Mouse (Mus musculus) lung, embryonic 15.5 days (tissue): ENCODE measurements around the gene Gbp5. TPM values are rescaled to one million over a fixed set of nuclear protein-coding genes. Genes with fewer than 3 reads are reported as not detected.
A peak's percentile ranks its signal among the peaks of the same experiment; 100 is the strongest.
"Not testable (repeated sequence)": the region's sequence is repeated elsewhere in the genome, so short reads cannot be mapped to it uniquely, and the experiment has no call there.

Experiments
- ATAC-seq: fragments of 200-750 bp; cut with Nextera tagmentation; 2 replicates; pipeline ENCODE4 v1.8.0; 2017; ENCODE audit warnings: moderate number of reproducible peaks, borderline replicate concordance; ENCODE audit not compliant: low FRiP score, low TSS enrichment; ENCODE audit errors: extremely low read depth
- H3K27ac ChIP-seq: fragments of 300-500 bp; sonication (generic); 2 replicates; pipeline ENCODE4 v1.5.1; 2015; ENCODE audit warnings: moderate library complexity, mild to moderate bottlenecking, inconsistent platforms
- H3K27me3 ChIP-seq: fragments of 300-500 bp; sonication (generic); 2 replicates; pipeline ENCODE4 v1.6.1; 2015; ENCODE audit warnings: inconsistent platforms
- H3K36me3 ChIP-seq: fragments of 300-500 bp; sonication (generic); 2 replicates; pipeline ENCODE4 v1.6.1; 2015; ENCODE audit warnings: inconsistent platforms
- H3K4me1 ChIP-seq: fragments of 300-500 bp; sonication (generic); 2 replicates; pipeline ENCODE4 v1.6.1; 2015; ENCODE audit warnings: inconsistent platforms
- H3K4me2 ChIP-seq: fragments of 300-500 bp; sonication (generic); 2 replicates; pipeline ENCODE4 v1.6.1; 2015; ENCODE audit warnings: inconsistent platforms, mild to moderate bottlenecking, moderate library complexity
- H3K4me3 ChIP-seq: fragments of 300-500 bp; sonication (generic); 2 replicates; pipeline ENCODE4 v1.5.1; 2015; ENCODE audit warnings: mild to moderate bottlenecking, inconsistent platforms
- H3K9ac ChIP-seq: fragments of 300-500 bp; sonication (generic); 2 replicates; pipeline ENCODE4 v1.6.1; 2015; ENCODE audit warnings: inconsistent platforms
- H3K9me3 ChIP-seq: fragments of 300-500 bp; sonication (generic); 2 replicates; pipeline ENCODE4 v1.6.1; 2016; ENCODE audit warnings: inconsistent platforms
- WGBS: fragments of 180-500 bp; shearing (Covaris S2); methylation state at CpG from one replicate; pipeline ENCODE4 v1.1.7; 2015; 5-methylcytosine and 5-hydroxymethylcytosine counted together
- polyA plus RNA-seq: library from polyadenylated mRNA; unstranded; fragments of >200 nt; fragmentation: Nextera tagmentation; extraction: Ambion mirVana; gene quantifications from 2 replicates; pipeline ENCODE4 v1.2.1, GENCODE M21; 2015

Gene Gbp5
- polyA plus RNA-seq, 1 experiment from 2014 or later = 0.22 TPM

- H3K4me3 ChIP-seq = peak overlapping the region; percentile 13
- no peaks in the 10 kb centered on the region for H3K9me3 ChIP-seq
- peaks cover 32% of the 10 kb centered on the region for H3K27me3 ChIP-seq
- H3K36me3 ChIP-seq = no peaks in the 10 kb centered on the region
- peaks cover 17% of the 10 kb centered on the region; the same call in 1 of the 2 replicates for H3K4me1 ChIP-seq
- ATAC-seq = no peak
- peak overlapping the region; percentile 46 for H3K4me2 ChIP-seq
- H3K27ac ChIP-seq = no peak overlapping the region
- 0 out of 2 replicates have a peak overlapping the region, but pooled peaks have one; percentile 8 for H3K9ac ChIP-seq
- 38% methylated on average over 14 of the region's 14 CpGs for WGBS
Measured at GRCm38 (mm10) chr3:142496113-142497101, 2.6 kb downstream of the Gbp5 start.

GRCm38 (mm10) chr3:142497123-142497841, 3.5 kb downstream of the Gbp5 start:
- Histone ChIP-seq H3K9ac (0 out of 2 replicates have a peak overlapping the region, but pooled peaks have one; percentile 8), H3K4me3 (peak overlapping the region; percentile 13), H3K4me1 (peaks cover 17% of the 10 kb centered on the region; the same call in 1 of the 2 replicates), H3K27ac (no peak overlapping the region), H3K9me3 (no peaks in the 10 kb centered on the region), H3K36me3 (no peaks in the 10 kb centered on the region), H3K27me3 (peaks cover 23% of the 10 kb centered on the region), H3K4me2 (peak overlapping the region; percentile 46)
- no peak for ATAC-seq
- WGBS = 32% methylated on average over 15 of the region's 15 CpGs

GRCm38 (mm10) chr3:142498941-142499340, 5.2 kb downstream of the Gbp5 start:
- Histone ChIP-seq H3K27ac (no peak overlapping the region), H3K4me3 (no peak overlapping the region), H3K4me2 (no peak overlapping the region), H3K36me3 (no peaks in the 10 kb centered on the region), H3K27me3 (peaks cover 21% of the 10 kb centered on the region; the same call in 1 of the 2 replicates), H3K9ac (no peak overlapping the region), H3K9me3 (no peaks in the 10 kb centered on the region), H3K4me1 (peaks cover 12% of the 10 kb centered on the region; the same call in 1 of the 2 replicates)
- no peak for ATAC-seq
- WGBS = 84% methylated on average over 5 of the region's 5 CpGs

- Histone ChIP-seq H3K4me3 (no peak overlapping the region), H3K9ac (no peak overlapping the region), H3K27ac (no peak overlapping the region), H3K4me2 (no peak overlapping the region), H3K36me3 (no peaks in the 10 kb centered on the region), H3K9me3 (no peaks in the 10 kb centered on the region), H3K27me3 (no peaks in the 10 kb centered on the region), H3K4me1 (0 out of 2 replicates have a peak, but pooled peaks cover 3% of the 10 kb centered on the region)
- 78% methylated on average over 3 of the region's 3 CpGs for WGBS
- ATAC-seq = no peak
Measured at GRCm38 (mm10) chr3:142528116-142528515, 34.3 kb downstream of the Gbp5 start.

- Histone ChIP-seq H3K4me3 (peak overlapping the region; percentile 53), H3K9me3 (no peaks in the 10 kb centered on the region), H3K27ac (no peak overlapping the region), H3K4me1 (0 out of 2 replicates have a peak, but pooled peaks cover 3% of the 10 kb centered on the region), H3K36me3 (no peaks in the 10 kb centered on the region), H3K4me2 (peak overlapping the region; percentile 90), H3K27me3 (no peaks in the 10 kb centered on the region), H3K9ac (no peak overlapping the region)
- ATAC-seq = no peak
- WGBS = 44% methylated on average over 2 of the region's 2 CpGs
Measured at GRCm38 (mm10) chr3:142529597-142529996, 35.8 kb downstream of the Gbp5 start.

- Histone ChIP-seq H3K4me2 (peak within 1 kb of the TSS; percentile 90), H3K27ac (no peak within 1 kb of the TSS), H3K4me3 (peak within 1 kb of the TSS; percentile 53), H3K27me3 (no peaks in the 10 kb centered on the region), H3K9ac (peak within 1 kb of the TSS; percentile 40), H3K4me1 (0 out of 2 replicates have a peak, but pooled peaks cover 3% of the 10 kb centered on the region), H3K9me3 (no peaks in the 10 kb centered on the region), H3K36me3 (no peaks in the 10 kb centered on the region)
- peak; percentile 76 for ATAC-seq
- 1% methylated on average over 30 of the region's 30 CpGs for WGBS
Measured at GRCm38 (mm10) chr3:142530087-142530953, 36.5 kb downstream of the Gbp5 start, which contains the start of gene Gbp7. Gene Gbp7, plus strand, starts transcription at chr3:142530342.

- Histone ChIP-seq H3K4me2 (no peak overlapping the region), H3K4me1 (0 out of 2 replicates have a peak, but pooled peaks cover 3% of the 10 kb centered on the region), H3K36me3 (no peaks in the 10 kb centered on the region), H3K9me3 (no peaks in the 10 kb centered on the region), H3K27me3 (no peaks in the 10 kb centered on the region), H3K9ac (no peak overlapping the region), H3K4me3 (no peak overlapping the region), H3K27ac (no peak overlapping the region)
- WGBS = 78% methylated on average over 3 of the region's 3 CpGs
- ATAC-seq = no peak
Measured at GRCm38 (mm10) chr3:142531595-142531994, 37.8 kb downstream of the Gbp5 start.

GRCm38 (mm10) chr3:142533185-142533584, 39.4 kb downstream of the Gbp5 start:
- Histone ChIP-seq H3K9ac (no peak overlapping the region), H3K36me3 (no peaks in the 10 kb centered on the region), H3K4me1 (0 out of 2 replicates have a peak, but pooled peaks cover 3% of the 10 kb centered on the region), H3K9me3 (no peaks in the 10 kb centered on the region), H3K27me3 (no peaks in the 10 kb centered on the region), H3K27ac (no peak overlapping the region), H3K4me2 (no peak overlapping the region), H3K4me3 (no peak overlapping the region)
- 73% methylated on average over 3 of the region's 3 CpGs for WGBS
- no peak for ATAC-seq

- no peak overlapping the region for H3K9ac ChIP-seq
- no peaks in the 10 kb centered on the region for H3K9me3 ChIP-seq
- WGBS = 52% methylated on average over 1 of the region's 1 CpGs
- no peak overlapping the region for H3K4me2 ChIP-seq
- no peaks in the 10 kb centered on the region for H3K4me1 ChIP-seq
- ATAC-seq = no peak
- no peak overlapping the region for H3K4me3 ChIP-seq
- no peak overlapping the region for H3K27ac ChIP-seq
- H3K36me3 ChIP-seq = no peaks in the 10 kb centered on the region
- H3K27me3 ChIP-seq = no peaks in the 10 kb centered on the region
Measured at GRCm38 (mm10) chr3:142535667-142536066, 41.9 kb downstream of the Gbp5 start.

GRCm38 (mm10) chr3:142541391-142541790, 47.6 kb downstream of the Gbp5 start:
- ATAC-seq = no peak
- H3K36me3 ChIP-seq = no peaks in the 10 kb centered on the region
- 74% methylated on average over 6 of the region's 6 CpGs for WGBS
- no peaks in the 10 kb centered on the region for H3K9me3 ChIP-seq
- H3K4me3 ChIP-seq = no peak overlapping the region
- H3K27ac ChIP-seq = no peak overlapping the region
- H3K4me1 ChIP-seq = no peaks in the 10 kb centered on the region
- H3K27me3 ChIP-seq = no peaks in the 10 kb centered on the region
- no peak overlapping the region for H3K4me2 ChIP-seq
- H3K9ac ChIP-seq = no peak overlapping the region

GRCm38 (mm10) chr3:142542776-142543175, 49.0 kb downstream of the Gbp5 start:
- not testable (repeated sequence) for H3K9ac ChIP-seq, H3K36me3 ChIP-seq, H3K4me2 ChIP-seq, H3K4me3 ChIP-seq, H3K4me1 ChIP-seq, H3K27me3 ChIP-seq, ATAC-seq, H3K27ac ChIP-seq, H3K9me3 ChIP-seq
- WGBS = 76% methylated on average over 12 of the region's 12 CpGs
